Mouse (Mus musculus): Measurements from ENCODE around the gene Bahcc1.

Bahcc1 gene

GRCm38 (mm10) chr11:120206669-120207090 lies 26.1 kb upstream of the Bahcc1 start:
- peak; percentile 17 for DNase-seq

GRCm38 (mm10) chr11:120208848-120209247 lies 23.9 kb upstream of the Bahcc1 start:
- DNase-seq = no peak

- no peak for DNase-seq
Observed at GRCm38 (mm10) chr11:120209462-120209861, 23.3 kb upstream of the Bahcc1 start.

GRCm38 (mm10) chr11:120215726-120216241 lies 17.0 kb upstream of the Bahcc1 start:
- DNase-seq = peak; percentile 58

GRCm38 (mm10) chr11:120216540-120217324 lies 16.0 kb upstream of the Bahcc1 start:
- DNase-seq = peak; percentile 38

- no peak for DNase-seq
Observed at GRCm38 (mm10) chr11:120218176-120218856, 14.4 kb upstream of the Bahcc1 start.

- DNase-seq = peak; percentile 53
Observed at GRCm38 (mm10) chr11:120218946-120219345, 13.8 kb upstream of the Bahcc1 start.

- peak; percentile 55 for DNase-seq
Observed at GRCm38 (mm10) chr11:120219916-120220522, 12.7 kb upstream of the Bahcc1 start.

GRCm38 (mm10) chr11:120220963-120221827 lies 11.6 kb upstream of the Bahcc1 start:
- DNase-seq = no peak

GRCm38 (mm10) chr11:120222425-120223104 lies 10.2 kb upstream of the Bahcc1 start:
- DNase-seq = peak; percentile 11

- peak; percentile 78 for DNase-seq
Observed at GRCm38 (mm10) chr11:120223586-120224487, 8.9 kb upstream of the Bahcc1 start.

- peak; percentile 69 for DNase-seq
Observed at GRCm38 (mm10) chr11:120224488-120225255, 8.1 kb upstream of the Bahcc1 start.

GRCm38 (mm10) chr11:120225256-120226195 lies 7.2 kb upstream of the Bahcc1 start:
- DNase-seq = peak; percentile 47

GRCm38 (mm10) chr11:120226421-120227280 lies 6.1 kb upstream of the Bahcc1 start:
- DNase-seq = peak; percentile 12

GRCm38 (mm10) chr11:120227571-120228051 lies 5.1 kb upstream of the Bahcc1 start:
- no peak for DNase-seq

GRCm38 (mm10) chr11:120228116-120228890 lies 4.4 kb upstream of the Bahcc1 start:
- peak; percentile 67 for DNase-seq
